Mouse (Mus musculus) ES-E14 (cell line): Measurements from ENCODE around the gene Cspg4. TPM values are rescaled to one million over a fixed set of nuclear protein-coding genes. Genes with fewer than 3 reads are reported as not detected.
A peak's percentile ranks its signal among the peaks of the same experiment; 100 is the strongest.

Source experiments
- DNase-seq: peaks from one replicate; pipeline ENCODE4 v3.0.0-alpha.2; 2013; ENCODE audit warnings: low read depth, low spot score
- H3K27ac ChIP-seq: 2 replicates; pipeline ENCODE4 v1.5.1; 2012; ENCODE audit warnings: low read depth, mild to moderate bottlenecking, low read length, moderate library complexity, mixed read lengths; ENCODE audit not compliant: poor library complexity, insufficient read depth, severe bottlenecking
- H3K36me3 ChIP-seq: 2 replicates; pipeline ENCODE4 v1.6.1; 2012; ENCODE audit warnings: mild to moderate bottlenecking, low read length, moderate library complexity, mixed read lengths; ENCODE audit not compliant: control insufficient read depth, poor library complexity, insufficient read depth, severe bottlenecking
- H3K4me1 ChIP-seq, 2 experiments: fragments of 150-350 bp in 1 of 2; sonication (generic) in 1 of 2; 2 replicates each; pipeline ENCODE4 v1.6.1; 2012; ENCODE audit warnings: low read length in 2 of 2, mild to moderate bottlenecking in 1 of 2, mixed read lengths in 1 of 2; ENCODE audit not compliant: control insufficient read depth in 2 of 2, insufficient read depth in 2 of 2, poor library complexity in 1 of 2
- H3K4me3 ChIP-seq, 2 experiments: fragments of 150-350 bp in 1 of 2; sonication (generic) in 1 of 2; 2 replicates each; pipeline ENCODE4 v1.5.1; 2012; ENCODE audit warnings: low read length in 2 of 2, low read depth in 1 of 2, mild to moderate bottlenecking in 1 of 2, mixed read lengths in 1 of 2; ENCODE audit not compliant: insufficient read depth in 1 of 2, poor library complexity in 1 of 2, severe bottlenecking in 1 of 2
- H3K9ac ChIP-seq: 2 replicates; pipeline ENCODE4 v1.6.1; 2012; ENCODE audit warnings: low read depth, mild to moderate bottlenecking, low read length, mixed read lengths; ENCODE audit not compliant: poor library complexity, insufficient read depth, severe bottlenecking
- H3K9me3 ChIP-seq: fragments of 150-350 bp; sonication (generic); 2 replicates; pipeline ENCODE4 v1.6.1; 2012; ENCODE audit warnings: low read depth, mild to moderate bottlenecking, low read length; ENCODE audit not compliant: control insufficient read depth, insufficient read depth
- CHD2 ChIP-seq: IDR thresholded peaks from 2 replicates; pipeline ENCODE4 v1.6.1; 2014; ENCODE audit warnings: mild to moderate bottlenecking, low read depth, low read length, inconsistent platforms
- HCFC1 ChIP-seq: IDR thresholded peaks from 2 replicates; pipeline ENCODE4 v1.6.1; 2012; ENCODE audit warnings: low read length, inconsistent platforms, borderline replicate concordance; ENCODE audit not compliant: insufficient read depth
- MAFK ChIP-seq: IDR thresholded peaks from 2 replicates; pipeline ENCODE4 v1.6.1; 2014; ENCODE audit warnings: mild to moderate bottlenecking, low read depth, low read length, inconsistent platforms; ENCODE audit not compliant: insufficient read depth
- ZC3H11A ChIP-seq: IDR thresholded peaks from 2 replicates; pipeline ENCODE4 v1.6.1; 2012; ENCODE audit warnings: low read depth, mild to moderate bottlenecking, inconsistent platforms, low read length, borderline replicate concordance
- ZNF384 ChIP-seq: IDR thresholded peaks from 2 replicates; pipeline ENCODE4 v1.6.1; 2012; ENCODE audit warnings: low read depth, low read length, inconsistent platforms
- in situ Hi-C, 2 experiments: fragments of 600-800 bp; cut with MboI; formaldehyde crosslinking; loops; one replicate each; pipeline ENCODE4 v1.15.1; 2025; ENCODE audit warnings: low sequenced_read_pairs in 2 of 2, inconsistent platforms in 1 of 2; ENCODE audit not compliant: unreplicated experiment in 2 of 2
- total RNA-seq: library from RNA; depleted of rRNA; stranded (reverse); fragments of 300-350 nt; gene quantifications from 2 replicates; pipeline ENCODE4 v1.2.3, GENCODE M21; 2012

The Cspg4 gene
- total RNA-seq, 1 experiment, result 1.3 TPM

GRCm38 (mm10) chr9:56840721-56841120 lies 24.1 kb upstream of the Cspg4 start:
- no peaks in the 10 kb centered on the region for H3K9me3 ChIP-seq
- DNase-seq, result no peak
- no peak overlapping the region for H3K27ac ChIP-seq
- no peaks in the 10 kb centered on the region for H3K4me1 ChIP-seq
- no peak for TF ChIP-seq MAFK
- TF ChIP-seq ZNF384, result no peak
- no peak for TF ChIP-seq ZC3H11A
- no peak for TF ChIP-seq HCFC1
- TF ChIP-seq CHD2, result no peak
- H3K4me3 ChIP-seq, result no peak overlapping the region
- H3K9ac ChIP-seq, result no peak overlapping the region
- no peaks in the 10 kb centered on the region for H3K36me3 ChIP-seq
- in situ Hi-C loops, result no loop called here

- H3K4me1 ChIP-seq, result no peaks in the 10 kb centered on the region
- no peaks in the 10 kb centered on the region for H3K36me3 ChIP-seq
- no peaks in the 10 kb centered on the region for H3K9me3 ChIP-seq
- no peak overlapping the region for H3K4me3 ChIP-seq
- no peak for DNase-seq
- TF ChIP-seq ZC3H11A (no peak), MAFK (no peak), HCFC1 (no peak), ZNF384 (no peak), CHD2 (no peak)
- H3K9ac ChIP-seq, result no peak overlapping the region
- in situ Hi-C loops, result no loop called here
- no peak overlapping the region for H3K27ac ChIP-seq
Observed at GRCm38 (mm10) chr9:56841864-56842263, 23.0 kb upstream of the Cspg4 start.

GRCm38 (mm10) chr9:56842303-56842719 lies 22.5 kb upstream of the Cspg4 start:
- Histone ChIP-seq H3K36me3 (no peaks in the 10 kb centered on the region), H3K9me3 (no peaks in the 10 kb centered on the region), H3K4me1 (no peaks in the 10 kb centered on the region), H3K9ac (no peak overlapping the region), H3K27ac (no peak overlapping the region), H3K4me3 (no peak overlapping the region)
- no peak for TF ChIP-seq ZNF384
- no peak for TF ChIP-seq MAFK
- no peak for TF ChIP-seq ZC3H11A
- TF ChIP-seq CHD2, result no peak
- TF ChIP-seq HCFC1, result no peak
- DNase-seq, result no peak
- in situ Hi-C loops, result no loop called here

GRCm38 (mm10) chr9:56843679-56844188 lies 21.1 kb upstream of the Cspg4 start:
- no peak overlapping the region for H3K9ac ChIP-seq
- H3K4me1 ChIP-seq, result no peaks in the 10 kb centered on the region
- DNase-seq, result peak; percentile 71
- no peaks in the 10 kb centered on the region for H3K36me3 ChIP-seq
- H3K4me3 ChIP-seq, result no peak overlapping the region
- TF ChIP-seq ZC3H11A (peak; percentile 34; the same call in 1 of the 2 replicates), MAFK (no peak), CHD2 (no peak), ZNF384 (no peak), HCFC1 (no peak)
- H3K27ac ChIP-seq, result no peak overlapping the region
- H3K9me3 ChIP-seq, result no peaks in the 10 kb centered on the region
- in situ Hi-C loops, result no loop called here
